Mouse (Mus musculus) Muller cell, postnatal 12 days (primary cell): ENCODE data around the gene Susd6.
A peak's percentile ranks its signal among the peaks of the same experiment; 100 is the strongest.

ENCODE experiments used
- DNase-seq: peaks from one replicate; pipeline ENCODE4 v3.0.0-alpha.2; 2015; ENCODE audit errors: inconsistent ontology term

Gene Susd6

GRCm38 (mm10) chr12:80877215-80878092 is 87.1 kb downstream of the Susd6 start:
- DNase-seq = no peak

DNA sequence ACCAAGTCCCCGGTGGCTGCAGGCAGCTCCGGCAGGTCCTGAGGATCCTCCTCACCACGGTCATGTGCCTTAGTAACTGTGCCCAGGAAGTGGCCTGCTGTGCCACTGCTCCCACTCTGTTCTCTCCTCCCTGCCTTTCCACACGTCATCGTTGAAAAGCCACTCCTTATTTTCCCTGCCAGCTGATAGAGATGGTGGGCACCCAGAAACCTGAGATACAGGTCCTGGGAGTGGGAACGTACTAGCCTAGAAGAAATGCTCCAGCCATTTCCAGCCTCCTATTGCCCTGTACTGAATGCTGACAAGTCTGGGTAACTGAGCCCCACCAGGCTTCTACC is 87.8 kb downstream of the Susd6 start:
- no peak for DNase-seq

DNA sequence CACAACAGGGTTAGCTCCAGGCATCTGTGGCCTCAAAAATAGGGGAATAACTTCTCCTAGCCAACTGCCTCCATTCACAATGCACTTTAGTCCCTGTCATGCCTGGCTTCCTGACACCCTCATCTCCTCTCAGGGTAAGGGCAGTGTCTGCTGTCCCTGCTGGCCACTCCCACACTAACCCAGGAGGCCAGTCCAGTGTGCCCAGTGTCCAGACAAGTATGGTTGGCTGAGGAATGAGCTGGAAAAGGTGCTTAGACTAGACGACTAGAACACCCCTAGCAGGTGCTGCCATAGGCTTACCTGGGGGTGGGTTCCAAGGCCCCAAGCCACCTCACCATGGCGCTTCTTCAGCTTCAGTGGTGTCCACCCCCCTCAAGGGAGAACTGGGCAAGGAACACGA is 88.3 kb downstream of the Susd6 start:
- DNase-seq = no peak

- peak; percentile 82 for DNase-seq
Measured at GRCm38 (mm10) chr12:80879267-80879666, 89.0 kb downstream of the Susd6 start.

DNA sequence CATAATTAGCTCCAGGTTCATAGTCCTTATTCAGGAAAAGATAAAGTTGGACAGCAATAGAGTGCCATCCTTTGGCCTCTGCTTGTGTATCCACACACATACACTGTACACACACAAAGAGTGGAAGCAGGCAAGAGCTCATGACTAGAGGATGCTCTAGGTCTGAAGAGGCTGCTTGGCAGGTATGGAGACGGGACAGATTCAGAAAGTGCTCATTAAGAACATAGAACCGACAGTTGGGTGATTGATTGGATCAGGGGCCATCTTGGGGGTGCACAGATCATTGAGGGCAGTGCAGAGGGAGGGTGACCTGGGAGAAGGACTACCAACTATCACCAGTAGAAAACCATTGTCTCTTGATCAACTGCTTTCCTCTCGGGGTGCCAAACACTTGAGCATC is 90.8 kb downstream of the Susd6 start:
- DNase-seq = no peak

GRCm38 (mm10) chr12:80883278-80883677 is 93.0 kb downstream of the Susd6 start:
- no peak for DNase-seq

DNA sequence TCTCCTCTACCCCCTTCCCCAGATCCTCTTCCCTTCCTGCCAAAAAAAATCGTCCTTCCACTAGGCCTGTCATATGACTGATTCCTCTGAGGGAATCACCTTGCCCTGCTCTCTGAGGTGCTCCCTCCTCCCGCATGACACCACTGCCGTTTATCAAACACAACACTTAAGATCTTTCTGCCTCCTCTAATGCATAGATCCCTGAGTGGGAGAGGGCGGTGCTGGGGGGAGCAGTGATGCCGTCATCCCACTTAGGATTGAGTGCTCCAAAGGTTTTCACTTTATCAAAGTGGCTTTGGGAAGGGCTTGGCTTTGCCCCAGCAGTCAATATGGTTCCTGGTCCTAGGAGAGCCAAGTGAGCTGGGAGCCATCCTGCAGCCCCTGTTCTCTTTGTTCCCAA is 93.6 kb downstream of the Susd6 start:
- DNase-seq = no peak

- peak; percentile 53 for DNase-seq
Measured at GRCm38 (mm10) chr12:80885301-80886288, 95.3 kb downstream of the Susd6 start.

DNA sequence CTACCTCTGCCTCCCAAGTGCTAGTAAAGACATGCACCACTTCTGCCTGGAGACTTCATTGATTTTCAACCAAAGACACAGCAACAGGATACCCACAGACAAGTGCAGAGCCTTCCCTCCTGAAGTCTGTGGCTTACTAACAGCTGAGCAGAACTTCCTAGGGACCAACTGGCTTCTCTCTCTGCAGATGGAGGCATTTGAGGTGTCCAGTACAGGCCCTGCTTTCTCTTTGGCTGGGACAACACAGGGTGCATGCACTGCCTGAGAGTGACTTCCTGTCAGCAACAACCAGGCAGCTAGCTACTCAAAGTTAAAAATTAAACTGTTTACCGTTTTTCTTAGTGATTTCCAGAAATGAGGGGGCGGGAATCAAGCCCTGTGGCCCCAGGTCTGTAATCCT is 96.7 kb downstream of the Susd6 start:
- DNase-seq = no peak

- DNase-seq = no peak
Measured at GRCm38 (mm10) chr12:80889331-80889730, 99.0 kb downstream of the Susd6 start.

DNA sequence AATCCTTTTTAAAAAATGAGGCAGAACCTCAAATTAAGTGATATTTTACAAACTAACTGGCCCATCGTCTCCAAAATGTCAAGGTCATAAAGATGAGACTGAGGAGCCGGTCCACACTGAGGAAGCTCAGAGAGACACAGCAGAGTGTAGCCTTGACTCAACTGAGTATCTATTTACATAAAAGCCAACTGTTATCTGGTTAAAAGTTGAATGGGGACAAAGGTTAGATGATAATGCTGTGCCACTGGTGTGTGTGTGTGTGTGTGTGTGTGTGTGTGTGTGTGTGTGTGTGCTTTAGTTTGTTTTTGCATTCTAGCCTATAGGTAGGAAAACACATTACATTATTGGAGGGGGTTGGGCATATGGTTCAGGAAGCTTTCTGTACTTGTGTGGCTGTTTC is 100.8 kb downstream of the Susd6 start:
- DNase-seq = no peak

- DNase-seq = no peak
Measured at GRCm38 (mm10) chr12:80893720-80894494, 103.6 kb downstream of the Susd6 start.

DNA sequence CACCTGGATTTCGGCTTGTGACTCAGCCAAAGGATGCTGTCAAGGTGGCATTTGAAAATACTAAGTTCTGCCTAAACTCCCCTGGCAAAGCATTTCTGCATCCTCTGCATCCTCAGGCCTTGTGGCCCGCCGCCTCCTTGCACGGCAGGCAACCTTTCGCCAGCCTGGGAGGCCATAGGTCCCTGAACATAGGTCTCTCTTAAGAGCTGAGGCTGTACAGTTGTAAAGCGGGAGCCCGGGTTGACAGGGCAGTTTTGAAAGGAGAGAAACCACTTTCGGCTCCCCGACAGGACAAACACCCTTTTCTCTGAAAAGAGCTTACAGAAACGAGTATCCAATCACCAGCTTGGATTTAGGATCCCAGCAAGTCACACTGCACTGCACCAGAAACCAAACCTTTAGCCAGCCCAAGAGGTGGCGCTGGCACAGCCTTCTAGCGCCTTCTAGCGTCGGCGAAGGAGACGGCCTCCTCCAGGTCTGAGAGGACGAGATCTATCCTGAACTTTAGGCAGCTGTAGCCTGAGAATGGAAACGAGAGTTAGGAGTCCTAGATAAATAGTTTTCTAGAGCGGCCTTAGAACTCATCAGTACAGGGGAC is 104.8 kb downstream of the Susd6 start:
- DNase-seq = peak; percentile 73

- no peak for DNase-seq
Measured at GRCm38 (mm10) chr12:80909631-80910030, 119.3 kb downstream of the Susd6 start.

- DNase-seq = no peak
Measured at GRCm38 (mm10) chr12:80917764-80918163, 127.5 kb downstream of the Susd6 start.

- no peak for DNase-seq
Measured at GRCm38 (mm10) chr12:80921301-80921700, 131.0 kb downstream of the Susd6 start.

- no peak for DNase-seq
Measured at GRCm38 (mm10) chr12:80922869-80923268, 132.6 kb downstream of the Susd6 start.

DNA sequence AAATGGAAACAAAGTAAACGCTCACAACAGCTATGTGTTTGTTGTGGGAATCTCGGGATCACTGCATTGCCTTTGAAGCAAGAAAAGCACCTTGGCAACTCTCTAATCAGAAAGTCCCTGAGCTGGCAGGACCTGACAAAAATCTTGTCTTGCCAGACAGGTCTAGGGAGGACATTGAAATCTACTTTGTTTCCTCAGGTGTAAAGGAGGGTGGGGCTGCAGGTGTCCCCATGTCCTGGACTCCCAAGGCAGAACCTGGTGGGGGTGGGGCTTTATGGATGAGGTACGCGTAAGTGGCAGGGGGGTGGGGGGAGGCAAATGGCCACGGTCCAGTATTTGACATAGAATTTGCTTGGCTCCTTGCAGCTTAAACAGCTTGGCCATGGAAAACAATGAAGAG is 133.3 kb downstream of the Susd6 start:
- DNase-seq = no peak

DNA sequence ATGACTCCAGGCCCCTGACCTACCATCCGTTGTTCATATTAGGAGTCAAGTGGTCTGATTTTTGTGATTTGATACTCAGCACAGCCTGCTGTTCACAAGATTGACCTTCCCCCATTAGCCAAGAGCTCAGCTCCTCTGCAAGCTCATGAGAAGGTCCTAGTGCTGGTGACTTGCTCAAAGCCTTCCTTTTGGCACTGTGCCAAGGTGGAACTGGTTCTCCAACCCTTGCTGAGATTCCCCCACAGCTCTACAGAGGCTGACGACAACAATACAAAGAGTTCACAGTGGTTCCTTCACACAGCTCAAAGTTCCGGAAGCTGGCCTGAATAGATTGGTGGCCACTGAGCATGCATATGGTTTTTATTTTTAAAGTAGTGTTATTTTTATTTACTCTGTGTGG is 133.9 kb downstream of the Susd6 start:
- DNase-seq = no peak

- peak; percentile 6 for DNase-seq
Measured at GRCm38 (mm10) chr12:80925919-80926318, 135.6 kb downstream of the Susd6 start.

GRCm38 (mm10) chr12:80926550-80926949 is 136.2 kb downstream of the Susd6 start:
- no peak for DNase-seq
